Mouse (Mus musculus): ENCODE data around the gene Brd4. TPM values are rescaled to one million over a fixed set of nuclear protein-coding genes. Genes with fewer than 3 reads are reported as not detected.
A peak's percentile ranks its signal among the peaks of the same experiment; 100 is the strongest.

Gene Brd4
- total RNA-seq, 2 experiments from 2014 or later: 14.4 to 116 TPM

DNA sequence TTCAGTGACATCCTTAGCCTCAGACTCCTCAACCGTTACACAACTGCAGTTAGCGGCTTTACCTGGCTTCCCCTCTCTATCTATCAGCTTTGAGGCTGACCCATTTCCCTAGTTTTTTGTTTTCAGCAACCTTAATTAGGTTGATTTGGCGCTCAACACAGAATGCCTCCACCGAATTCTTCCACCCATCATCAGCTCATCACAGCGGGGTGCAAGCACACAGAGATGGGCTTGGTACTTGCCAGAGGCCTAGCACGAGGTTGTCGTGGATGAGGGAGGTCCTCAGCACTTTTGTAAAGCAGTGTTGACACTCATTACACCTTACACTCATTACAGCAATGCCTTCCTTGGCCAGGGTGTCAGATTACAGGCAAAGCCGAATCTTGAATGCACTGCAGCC lies 101.5 kb downstream of the Brd4 start:
- no peak for ATAC-seq (replicated peaks; ENCODE audit: poor library complexity, severe bottlenecking)

- no peak for ATAC-seq (replicated peaks; ENCODE audit: poor library complexity, severe bottlenecking)
Measured at GRCm38 (mm10) chr17:32179621-32180491, 104.7 kb downstream of the Brd4 start.

- no peak for ATAC-seq (replicated peaks; ENCODE audit: poor library complexity, severe bottlenecking)
Measured at GRCm38 (mm10) chr17:32176919-32177318, 107.6 kb downstream of the Brd4 start.

DNA sequence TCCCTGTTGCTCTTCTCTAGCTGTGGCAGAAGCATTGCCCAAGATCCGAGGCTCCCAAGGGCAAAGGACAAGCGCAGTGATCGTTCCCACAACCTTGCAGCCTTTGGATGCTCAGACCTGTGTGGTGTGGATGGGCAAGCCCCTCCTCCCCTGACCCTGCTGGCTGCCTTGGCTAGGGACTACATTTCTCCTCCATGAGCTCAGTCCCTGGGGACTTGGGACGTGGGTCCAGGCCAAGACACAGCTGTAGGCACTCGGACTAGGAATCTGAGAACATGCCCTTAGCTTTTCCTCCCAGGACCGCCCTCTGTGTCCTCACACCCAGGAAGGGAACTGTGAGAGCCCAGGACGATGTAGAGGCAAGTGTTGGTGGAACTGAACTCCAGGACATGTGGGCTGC lies 111.4 kb downstream of the Brd4 start:
- ATAC-seq (replicated peaks; ENCODE audit: poor library complexity, severe bottlenecking): no peak

GRCm38 (mm10) chr17:32172485-32172884 lies 112.0 kb downstream of the Brd4 start:
- no peak for ATAC-seq (replicated peaks; ENCODE audit: poor library complexity, severe bottlenecking)

DNA sequence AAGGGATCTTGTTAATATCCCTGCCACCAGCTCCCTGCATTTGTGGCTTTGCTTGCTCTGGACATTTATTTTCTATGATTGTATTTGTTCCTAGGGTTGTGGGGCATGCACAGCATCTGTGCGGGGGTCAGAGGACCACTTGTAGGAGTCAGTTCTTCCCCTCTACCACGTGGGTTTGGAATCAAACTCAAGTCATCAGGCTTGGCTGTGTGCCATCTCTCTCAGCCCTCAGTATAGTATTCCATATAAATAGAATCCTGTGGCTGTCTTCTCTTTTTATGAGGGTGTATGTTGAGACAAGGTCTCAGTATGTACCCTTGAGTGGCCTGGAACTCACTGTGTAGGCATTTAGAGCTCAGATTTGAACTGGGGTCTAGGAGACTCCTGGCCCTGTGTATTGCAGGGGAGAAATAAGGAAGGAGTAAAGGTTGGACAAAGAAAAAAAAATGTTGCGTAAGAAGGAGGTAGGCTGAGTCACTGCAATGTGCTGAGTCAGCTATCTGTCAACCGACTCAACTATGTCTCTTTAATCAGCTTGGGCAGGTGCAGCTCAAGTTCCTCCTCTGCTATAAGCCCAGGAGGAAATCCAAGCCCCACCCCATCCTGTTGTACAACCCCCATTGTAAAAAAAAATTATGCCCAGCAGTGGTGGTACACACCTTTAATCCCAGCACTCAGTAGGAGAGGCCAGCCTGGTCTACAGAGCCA lies 114.8 kb downstream of the Brd4 start:
- ATAC-seq (replicated peaks; ENCODE audit: poor library complexity, severe bottlenecking): peak; percentile 82

- no peak for ATAC-seq (replicated peaks; ENCODE audit: poor library complexity, severe bottlenecking)
Measured at GRCm38 (mm10) chr17:32166687-32167086, 117.8 kb downstream of the Brd4 start, which contains the start of gene Notch3. Gene Notch3, minus strand, starts transcription at chr17:32166852.

GRCm38 (mm10) chr17:32165803-32166595 lies 118.5 kb downstream of the Brd4 start:
- ATAC-seq (replicated peaks; ENCODE audit: poor library complexity, severe bottlenecking): no peak

DNA sequence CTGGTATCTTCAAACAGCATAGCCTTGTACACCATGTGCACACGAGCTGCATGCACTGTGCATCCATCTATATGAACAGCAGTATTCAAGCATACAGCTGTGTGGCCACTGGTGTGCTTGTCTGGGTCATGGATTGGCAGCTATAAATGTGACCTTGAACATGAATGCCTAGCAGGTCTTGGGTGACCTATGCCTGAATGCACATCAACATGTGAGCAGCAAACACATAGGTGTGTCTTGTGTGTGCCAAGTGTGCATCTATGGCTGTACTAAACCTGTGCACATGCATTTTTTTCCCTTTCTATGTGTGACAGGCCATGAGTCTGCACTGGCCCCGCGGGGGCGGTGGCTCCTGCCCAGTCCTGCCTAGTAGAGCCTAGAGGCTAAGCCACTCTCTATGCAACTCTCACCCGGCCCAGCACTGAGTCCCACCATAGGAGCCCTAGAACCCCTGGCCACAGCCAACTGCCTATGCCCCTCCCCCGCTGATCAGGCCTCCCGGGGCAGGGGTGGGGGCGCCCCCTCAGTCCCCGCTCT lies 119.2 kb downstream of the Brd4 start:
- ATAC-seq (replicated peaks; ENCODE audit: poor library complexity, severe bottlenecking): no peak

DNA sequence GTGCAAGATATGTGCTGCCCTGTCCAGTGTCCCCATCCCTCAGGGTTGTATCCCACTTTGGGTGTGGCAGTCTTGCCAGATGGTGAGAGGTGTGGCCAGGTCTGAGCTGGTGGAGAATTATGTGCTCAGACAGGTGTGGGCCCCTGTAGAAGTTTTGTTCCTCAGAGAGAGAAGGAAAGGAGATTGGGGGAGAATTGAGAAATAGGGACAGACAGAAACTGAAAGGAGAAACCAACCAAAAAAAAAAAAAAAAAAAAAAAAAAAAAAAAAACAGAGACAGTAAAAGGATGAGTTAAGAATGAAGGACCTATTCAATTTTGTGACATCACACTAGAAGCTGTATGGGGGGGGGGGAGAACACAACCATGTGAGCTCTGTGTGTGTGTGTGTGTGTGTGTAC lies 119.7 kb downstream of the Brd4 start:
- ATAC-seq (replicated peaks; ENCODE audit: poor library complexity, severe bottlenecking): no peak

DNA sequence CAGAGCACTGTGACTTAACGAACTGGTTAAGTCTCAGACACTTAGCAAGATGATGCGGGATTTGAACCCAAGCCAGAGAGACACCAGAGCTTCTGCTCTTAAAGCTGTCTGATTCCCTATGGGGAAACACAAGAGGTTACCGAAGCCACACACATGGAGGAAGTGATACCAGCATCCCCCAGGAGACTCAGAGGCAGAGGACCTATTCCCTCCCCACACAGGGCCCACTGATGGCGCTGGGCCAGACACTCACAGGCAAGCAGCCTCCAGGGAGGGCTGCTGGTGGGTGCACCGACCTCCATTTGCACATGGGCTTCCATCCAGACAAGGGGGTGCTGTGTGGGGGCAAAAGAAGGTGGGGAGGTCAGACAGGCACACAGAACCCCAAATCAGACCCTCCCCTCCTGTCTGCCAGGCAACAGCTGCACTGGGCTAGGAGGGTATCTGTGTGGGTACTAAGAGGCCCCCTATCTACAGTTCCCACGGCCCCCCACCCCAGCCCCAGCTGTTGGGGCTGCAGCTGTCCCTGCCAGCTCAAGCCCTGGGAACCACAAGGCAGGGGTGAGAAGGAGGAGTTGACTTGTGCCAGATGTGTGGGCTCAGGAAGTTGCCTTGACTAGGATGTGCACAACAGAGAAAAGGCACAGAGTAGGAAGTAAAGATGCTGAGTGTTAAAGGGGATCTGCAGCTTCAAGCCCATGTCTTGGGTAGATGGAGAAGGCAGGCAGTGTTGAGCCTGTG lies 120.4 kb downstream of the Brd4 start:
- ATAC-seq (replicated peaks; ENCODE audit: poor library complexity, severe bottlenecking): peak; percentile 87

- ATAC-seq (replicated peaks; ENCODE audit: poor library complexity, severe bottlenecking): peak; percentile 56
Measured at GRCm38 (mm10) chr17:32162112-32162850, 122.2 kb downstream of the Brd4 start.

DNA sequence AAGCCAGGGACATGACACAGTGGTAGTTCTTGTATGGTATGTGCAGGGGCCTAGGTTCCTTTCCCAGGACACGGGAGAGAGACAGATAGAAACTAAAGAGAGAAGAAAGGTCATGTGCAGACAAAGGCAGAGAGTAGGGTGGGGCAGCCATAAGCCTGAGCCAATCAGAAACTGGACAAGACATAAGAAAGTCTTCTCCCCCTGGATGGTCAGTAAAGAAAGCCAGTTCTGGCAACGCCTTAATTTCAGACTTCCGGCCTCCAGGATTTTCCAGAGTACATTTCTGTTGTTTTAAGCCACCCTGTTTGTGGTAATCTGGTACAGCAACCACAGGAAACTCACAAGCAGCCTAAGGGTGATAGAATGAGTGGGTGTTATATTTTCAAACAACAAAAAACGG lies 123.6 kb downstream of the Brd4 start:
- ATAC-seq (replicated peaks; ENCODE audit: poor library complexity, severe bottlenecking): no peak

GRCm38 (mm10) chr17:32158841-32159240 lies 125.7 kb downstream of the Brd4 start:
- ATAC-seq (replicated peaks; ENCODE audit: poor library complexity, severe bottlenecking): no peak

GRCm38 (mm10) chr17:32146718-32147117 lies 137.8 kb downstream of the Brd4 start:
- no peak for ATAC-seq (replicated peaks; ENCODE audit: poor library complexity, severe bottlenecking)

Measured in granulocyte monocyte progenitor cell, adult 5-6 weeks (primary cell).